Mouse (Mus musculus): ENCODE measurements around the gene Egln2. TPM values are rescaled to one million over a fixed set of nuclear protein-coding genes. Genes with fewer than 3 reads are reported as not detected.
A peak's percentile ranks its signal among the peaks of the same experiment; 100 is the strongest.

Egln2 gene
- polyA plus RNA-seq, 1 experiment from 2014 or later, result 54.6 TPM

DNA sequence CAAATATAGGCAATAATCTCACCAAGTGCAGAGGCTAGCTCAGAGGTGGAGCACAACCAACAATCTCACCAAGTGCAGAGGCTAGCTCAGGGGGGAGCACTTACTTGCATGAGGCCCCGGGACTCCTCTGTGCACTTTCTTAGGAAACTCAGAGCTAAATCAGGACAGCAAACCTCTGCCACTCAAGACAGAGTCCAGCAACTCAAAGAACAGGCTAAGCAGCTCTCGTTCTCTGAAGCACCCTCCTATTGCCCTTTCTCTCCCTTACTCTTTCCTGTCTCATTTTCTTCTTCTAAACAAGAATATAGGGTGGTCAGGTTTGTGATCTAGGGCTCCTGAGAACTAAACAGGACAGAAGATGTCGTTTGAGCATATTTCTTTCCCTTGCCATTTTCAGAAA is 54.6 kb downstream of the Egln2 start:
- no peak overlapping the region for H3K27ac ChIP-seq (ENCODE audit: low read depth, low read length)
- no peaks in the 10 kb centered on the region for H3K36me3 ChIP-seq (ENCODE audit: control insufficient read depth, insufficient read depth, low read length)
- H3K4me3 ChIP-seq (ENCODE audit: low read depth, low read length), result no peak overlapping the region
- no peak overlapping the region for H3K4me2 ChIP-seq (ENCODE audit: low read depth)
- peaks cover 4% of the 10 kb centered on the region; the same call in 1 of the 2 replicates for H3K9me3 ChIP-seq (ENCODE audit: control insufficient read depth, low read length)
- WGBS, result 79% methylated on average over 3 of the region's 3 CpGs
- no peak overlapping the region for H3K9ac ChIP-seq (ENCODE audit: low read length)
- H3K27me3 ChIP-seq (ENCODE audit: control insufficient read depth, insufficient read depth, low read length), result no peaks in the 10 kb centered on the region
- no peak for DNase-seq (ENCODE audit: low spot score)
- no peak for ATAC-seq (ENCODE audit: insufficient read depth, low FRiP score, low TSS enrichment)
- H3K4me1 ChIP-seq (ENCODE audit: control insufficient read depth, insufficient read depth, low read length), result no peaks in the 10 kb centered on the region

DNA sequence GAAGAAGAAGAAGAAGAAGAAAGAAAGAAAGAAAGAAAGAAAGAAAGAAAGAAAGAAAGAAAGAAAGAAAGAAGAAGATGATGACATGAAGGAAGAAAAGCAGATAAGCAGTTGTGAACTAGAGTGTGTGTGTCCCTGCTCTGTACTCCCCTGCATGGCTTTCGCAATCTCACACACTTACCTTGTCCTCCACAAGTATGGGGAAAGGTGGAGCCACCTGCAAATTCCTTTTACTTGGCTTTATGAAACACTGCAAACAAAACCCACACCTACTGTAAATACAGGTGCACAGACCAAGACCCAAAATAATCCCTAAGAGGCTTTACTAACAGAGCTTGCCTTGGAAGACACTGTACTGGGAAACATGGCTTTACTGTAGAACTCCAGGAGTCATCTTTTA is 55.6 kb downstream of the Egln2 start:
- Histone ChIP-seq H3K4me2 (ENCODE audit: low read depth) (no peak overlapping the region), H3K4me1 (ENCODE audit: control insufficient read depth, insufficient read depth, low read length) (no peaks in the 10 kb centered on the region), H3K27ac (ENCODE audit: low read depth, low read length) (no peak overlapping the region), H3K9me3 (ENCODE audit: control insufficient read depth, low read length) (peaks cover 4% of the 10 kb centered on the region; the same call in 1 of the 2 replicates), H3K36me3 (ENCODE audit: control insufficient read depth, insufficient read depth, low read length) (no peaks in the 10 kb centered on the region), H3K4me3 (ENCODE audit: low read depth, low read length) (no peak overlapping the region), H3K9ac (ENCODE audit: low read length) (no peak overlapping the region), H3K27me3 (ENCODE audit: control insufficient read depth, insufficient read depth, low read length) (no peaks in the 10 kb centered on the region)
- no peak for ATAC-seq (ENCODE audit: insufficient read depth, low FRiP score, low TSS enrichment)
- WGBS, result 91% methylated on average over 1 of the region's 1 CpGs
- no peak for DNase-seq (ENCODE audit: low spot score)

DNA sequence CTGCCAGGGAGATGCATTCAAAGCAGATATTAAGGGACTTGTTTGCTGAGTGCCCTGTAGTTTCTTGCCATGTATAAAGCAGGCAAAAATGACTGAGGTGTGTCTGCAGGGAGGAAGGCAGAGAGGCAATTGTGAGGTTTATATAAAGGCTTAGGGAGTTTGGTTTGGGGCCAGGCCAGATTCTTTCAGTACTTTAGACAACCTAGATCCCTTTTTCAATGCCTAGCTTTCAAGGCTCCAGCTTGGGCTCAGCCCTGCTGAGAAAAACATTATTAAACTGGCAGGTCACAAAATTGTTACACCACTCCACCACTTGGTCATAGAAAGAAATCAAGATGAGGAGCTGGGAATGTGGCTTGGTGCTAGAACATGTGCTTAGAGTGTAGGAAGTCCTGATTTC is 56.3 kb downstream of the Egln2 start:
- no peaks in the 10 kb centered on the region for H3K27me3 ChIP-seq (ENCODE audit: control insufficient read depth, insufficient read depth, low read length)
- no peak overlapping the region for H3K9ac ChIP-seq (ENCODE audit: low read length)
- ATAC-seq (ENCODE audit: insufficient read depth, low FRiP score, low TSS enrichment), result no peak
- DNase-seq (ENCODE audit: low spot score), result no peak
- H3K36me3 ChIP-seq (ENCODE audit: control insufficient read depth, insufficient read depth, low read length), result no peaks in the 10 kb centered on the region
- H3K9me3 ChIP-seq (ENCODE audit: control insufficient read depth, low read length), result peaks cover 4% of the 10 kb centered on the region; the same call in 1 of the 2 replicates
- no peak overlapping the region for H3K4me2 ChIP-seq (ENCODE audit: low read depth)
- H3K4me3 ChIP-seq (ENCODE audit: low read depth, low read length), result no peak overlapping the region
- no peak overlapping the region for H3K27ac ChIP-seq (ENCODE audit: low read depth, low read length)
- no peaks in the 10 kb centered on the region for H3K4me1 ChIP-seq (ENCODE audit: control insufficient read depth, insufficient read depth, low read length)

MicroRNAs within 50 kb of the gene (microRNA counts, 519-probe panel; counts per million panel counts)
- microRNA mmu-miR-1191, result 171 counts per million, percentile 57 among the panel's probes with 10 or more counts

Small RNA genes within 50 kb of the gene (microRNA-seq; reads per million reads assigned to microRNA genes)
- gene Mir1191 (2.9 reads per million, percentile 4 among the genes with 10 or more reads in this experiment), gene Mir3101 (0.78 reads per million)

Other genes with a start within 250 kb of the Egln2 start
- not detected in 2 replicates for gene Cyp2a22, start 227.4 kb downstream of the Egln2 start, polyA plus RNA-seq (2014; fragmentation: Nextera tagmentation; extraction: Ambion mirVana)
- not detected in 2 replicates for gene Cyp2a12, start 137.7 kb downstream of the Egln2 start, polyA plus RNA-seq (2014; fragmentation: Nextera tagmentation; extraction: Ambion mirVana)
- not detected in 2 replicates for gene Cyp2f2, start 46.9 kb downstream of the Egln2 start, polyA plus RNA-seq (2014; fragmentation: Nextera tagmentation; extraction: Ambion mirVana)
- not detected in 2 replicates for gene Cyp2t4, start 13.1 kb downstream of the Egln2 start, polyA plus RNA-seq (2014; fragmentation: Nextera tagmentation; extraction: Ambion mirVana)
- gene Rab4b, start 12.1 kb upstream of the Egln2 start, polyA plus RNA-seq (2014; fragmentation: Nextera tagmentation; extraction: Ambion mirVana), result 67.0 and 72.6 TPM in 2 replicates
- not detected in 2 replicates for gene Gm21983, start 14.3 kb upstream of the Egln2 start, polyA plus RNA-seq (2014; fragmentation: Nextera tagmentation; extraction: Ambion mirVana)
- gene Mia, start 14.4 kb upstream of the Egln2 start, polyA plus RNA-seq (2014; fragmentation: Nextera tagmentation; extraction: Ambion mirVana), result 0.60 and 1.3 TPM in 2 replicates
- gene BC024978, start 29.0 kb upstream of the Egln2 start, polyA plus RNA-seq (2014; fragmentation: Nextera tagmentation; extraction: Ambion mirVana), result 3.8 and 4.4 TPM in 2 replicates
- gene Snrpa, start 29.5 kb upstream of the Egln2 start, polyA plus RNA-seq (2014; fragmentation: Nextera tagmentation; extraction: Ambion mirVana), result 332 and 363 TPM in 2 replicates
- 6.5 and 8.3 TPM in 2 replicates for gene Itpkc, start 61.9 kb upstream of the Egln2 start, polyA plus RNA-seq (2014; fragmentation: Nextera tagmentation; extraction: Ambion mirVana)
- gene Coq8b, start 66.2 kb upstream of the Egln2 start, polyA plus RNA-seq (2014; fragmentation: Nextera tagmentation; extraction: Ambion mirVana), result 15.8 and 17.1 TPM in 2 replicates
- gene Numbl, start 91.6 kb upstream of the Egln2 start, polyA plus RNA-seq (2014; fragmentation: Nextera tagmentation; extraction: Ambion mirVana), result 21.6 and 21.7 TPM in 2 replicates
- gene Ltbp4, start 170.9 kb upstream of the Egln2 start, polyA plus RNA-seq (2014; fragmentation: Nextera tagmentation; extraction: Ambion mirVana), result 7.0 and 8.0 TPM in 2 replicates
- 52.8 and 55.2 TPM in 2 replicates for gene Shkbp1, start 189.2 kb upstream of the Egln2 start, polyA plus RNA-seq (2014; fragmentation: Nextera tagmentation; extraction: Ambion mirVana)
- not detected in 2 replicates for gene Gm20479, start 190.6 kb upstream of the Egln2 start, polyA plus RNA-seq (2014; fragmentation: Nextera tagmentation; extraction: Ambion mirVana)

Measured in neural tube, embryonic 11.5 days (tissue).